Mouse (Mus musculus): ENCODE results near the gene Haus7.
"Not testable (repeated sequence)": the region's sequence is repeated elsewhere in the genome, so short reads cannot be mapped to it uniquely, and the experiment has no call there.

The Haus7 gene

GRCm38 (mm10) chrX:73465483-73466186, 6.8 kb upstream of the Haus7 start:
- DNase-seq = no peak

- no peak for DNase-seq
Measured at GRCm38 (mm10) chrX:73460792-73461191, 1.9 kb upstream of the Haus7 start.

GRCm38 (mm10) chrX:73451949-73452348, 6.9 kb downstream of the Haus7 start:
- DNase-seq = peak; percentile 22 to 61

DNA sequence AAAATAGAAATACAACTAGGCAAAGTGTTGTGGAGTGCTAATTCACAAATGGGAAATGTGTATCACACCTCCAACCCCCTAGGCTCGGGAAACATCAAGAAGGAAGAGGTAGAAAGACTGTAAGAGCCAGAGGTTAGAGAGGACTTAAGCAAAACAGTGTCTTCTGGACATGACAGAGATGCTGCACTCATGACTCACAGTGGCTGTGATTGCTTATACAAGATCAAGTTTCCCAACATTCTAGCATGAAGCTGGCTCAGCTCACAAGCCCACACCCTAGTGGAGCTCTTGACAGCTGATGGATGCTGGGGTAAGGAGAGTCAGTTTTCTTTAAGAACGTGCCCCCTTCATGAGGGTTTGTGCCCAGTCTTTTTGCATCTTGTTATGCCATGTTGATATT, 17.4 kb downstream of the Haus7 start:
- no peak for DNase-seq

GRCm38 (mm10) chrX:73435252-73435651, 23.6 kb downstream of the Haus7 start, which contains the start of gene Trex2:
Gene Trex2, minus strand, starts transcription at chrX:73435344.
- DNase-seq = no peak

GRCm38 (mm10) chrX:73432850-73433249, 26.0 kb downstream of the Haus7 start:
- DNase-seq = no peak

DNA sequence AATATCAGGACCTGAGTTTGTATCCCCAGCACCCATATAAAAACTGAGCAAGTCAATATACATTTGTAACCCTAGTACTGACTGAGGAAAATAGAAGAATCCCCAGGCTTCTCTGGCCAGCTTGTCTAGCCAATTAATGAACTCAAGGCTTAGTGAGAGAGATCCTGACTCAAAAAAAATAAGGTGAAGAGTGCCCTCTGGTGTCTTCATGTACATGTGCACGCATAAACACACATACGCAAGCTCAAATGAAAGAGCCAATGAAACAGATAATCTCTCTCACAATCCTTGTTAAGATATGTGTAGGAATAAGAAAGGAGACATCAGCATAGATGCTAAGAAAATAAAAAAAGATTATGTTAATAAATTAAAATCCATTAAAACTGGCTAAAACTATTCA, 28.8 kb downstream of the Haus7 start:
- no peak for DNase-seq

DNA sequence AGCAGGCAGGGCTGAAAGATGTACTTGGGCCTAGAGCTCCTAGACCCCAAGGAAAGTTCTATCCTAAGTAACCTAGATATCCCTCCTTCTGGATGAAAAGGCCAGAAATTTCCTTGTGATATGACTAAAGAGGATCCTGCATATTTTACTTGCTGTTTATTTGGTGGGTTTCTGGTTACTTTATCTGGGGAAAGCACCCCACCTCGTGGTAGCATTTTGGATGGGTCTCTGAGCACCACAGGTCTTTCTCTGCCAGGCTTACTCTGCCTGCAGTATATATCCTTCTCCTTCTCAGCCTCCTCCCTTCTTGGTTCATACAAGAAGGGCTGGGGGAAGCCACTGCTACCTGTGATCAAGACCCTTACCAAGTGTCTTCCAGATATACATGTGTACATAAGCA, 46.1 kb downstream of the Haus7 start:
- DNase-seq = no peak

DNA sequence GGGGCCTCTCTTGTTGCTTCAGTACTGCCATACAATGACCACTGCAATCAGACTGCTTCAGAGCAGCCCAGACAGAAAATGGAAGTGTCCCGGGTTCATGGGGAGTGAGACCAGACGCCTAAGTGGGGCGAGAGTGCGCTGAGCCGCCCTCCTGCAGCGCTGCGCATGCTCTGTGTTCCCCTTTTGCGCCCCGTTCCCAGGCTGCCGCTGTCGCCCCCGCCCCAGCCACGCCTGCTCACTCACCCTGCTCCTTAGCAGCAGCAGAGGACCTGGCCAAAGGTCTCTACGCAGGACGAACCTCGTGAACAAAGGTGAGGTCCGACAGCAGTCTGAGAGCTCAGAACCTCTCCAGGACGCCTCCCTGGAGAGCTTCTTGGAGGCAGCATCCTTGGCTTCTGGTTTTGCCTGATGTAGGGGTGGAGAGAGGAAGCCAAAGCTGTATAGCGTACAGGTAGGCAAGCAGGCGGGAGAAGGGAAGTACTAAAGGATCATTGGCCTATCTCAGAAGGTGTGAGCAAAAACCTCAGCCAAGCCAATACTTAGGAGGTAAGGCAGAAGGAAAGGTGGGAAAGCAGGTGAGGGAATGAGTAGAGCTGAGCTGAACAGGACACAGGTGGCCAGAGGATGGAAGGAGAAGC, 47.8 kb downstream of the Haus7 start, which contains the start of gene Zfp92:
Gene Zfp92 (plus strand): TSS at position 217 of the 638 bp plus-strand sequence.
- DNase-seq = peak in 1 of 2 experiments; percentile 18

GRCm38 (mm10) chrX:73401616-73402015, 57.2 kb downstream of the Haus7 start:
- no peak for DNase-seq

- DNase-seq = no peak
Measured at GRCm38 (mm10) chrX:73400951-73401350, 57.9 kb downstream of the Haus7 start.

GRCm38 (mm10) chrX:73398636-73399035, 60.2 kb downstream of the Haus7 start, which contains the start of gene Gm18336:
Gene Gm18336, minus strand, starts transcription at chrX:73398736.
- DNase-seq = not testable (repeated sequence)

- no peak for DNase-seq
Measured at GRCm38 (mm10) chrX:73396446-73396845, 62.4 kb downstream of the Haus7 start.

DNA sequence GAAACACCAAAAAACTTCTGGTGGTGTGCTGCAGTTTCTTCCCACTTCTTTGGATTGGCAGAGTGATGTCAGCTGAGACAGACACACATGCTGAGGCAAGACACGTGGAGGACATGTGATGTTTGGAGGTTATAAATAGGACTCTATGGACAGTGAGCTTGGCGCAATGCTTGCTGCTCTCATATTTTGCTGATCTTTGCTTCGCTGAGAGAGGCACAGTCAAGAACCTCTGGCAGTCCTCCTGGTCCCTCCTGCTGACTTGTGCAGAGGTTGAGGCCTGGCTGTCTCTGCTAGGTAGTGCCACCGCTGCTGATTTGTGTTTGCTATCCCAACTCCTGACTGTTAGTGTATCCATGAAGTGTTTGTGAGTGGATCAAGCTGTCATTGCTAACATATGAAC, 67.4 kb downstream of the Haus7 start:
- DNase-seq = no peak

Measured in kidney, adult 8-10 months (tissue).